Mouse (Mus musculus): ENCODE results near the gene Med7.

- TF ChIP-seq CTCF (IDR thresholded peaks at IDR 0.05; ENCODE audit: low read depth, low read length) (no peak), POLR2A (IDR thresholded peaks at IDR 0.05; ENCODE audit: borderline replicate concordance, low read depth, low read length) (no peak)
Measured at GRCm38 (mm10) chr11:46441774-46442173, 5.0 kb downstream of the Med7 start.
